Mouse (Mus musculus): Measurements from ENCODE around the gene Aamp. TPM values are rescaled to one million over a fixed set of nuclear protein-coding genes. Genes with fewer than 3 reads are reported as not detected.
A peak's percentile ranks its signal among the peaks of the same experiment; 100 is the strongest.
"Not testable (repeated sequence)": the region's sequence is repeated elsewhere in the genome, so short reads cannot be mapped to it uniquely, and the experiment has no call there.

Gene Aamp
- 211 and 214 TPM in 2 replicates for polyA plus RNA-seq (2015; fragmentation: Nextera tagmentation; extraction: Ambion mirVana)

GRCm38 (mm10) chr1:74284543-74285160, at the start of gene Aamp, which contains the start of gene Pnkd:
TSS of gene Aamp (minus strand) at chr1:74284738.
TSS of gene Pnkd (plus strand) at chr1:74284930.
- peaks cover 29% of the 10 kb centered on the region for H3K36me3 ChIP-seq
- under 1% methylated on average over 56 of the region's 56 CpGs for WGBS
- H3K9ac ChIP-seq (replicated peaks), result peak within 1 kb of the TSS; percentile 84
- H3K9me3 ChIP-seq, result no peaks in the 10 kb centered on the region
- no peaks in the 10 kb centered on the region for H3K27me3 ChIP-seq
- H3K4me1 ChIP-seq, result peaks cover 26% of the 10 kb centered on the region
- ATAC-seq (replicated peaks), result peak; percentile 98
- peak within 1 kb of the TSS; percentile 90 for H3K4me3 ChIP-seq
- peak within 1 kb of the TSS; percentile 62 for H3K4me2 ChIP-seq (replicated peaks)
- H3K27ac ChIP-seq (replicated peaks), result peak within 1 kb of the TSS; percentile 76

GRCm38 (mm10) chr1:74332930-74333329, 48.4 kb upstream of the Aamp start:
- Histone ChIP-seq H3K27me3 (no peaks in the 10 kb centered on the region), H3K9me3 (no peaks in the 10 kb centered on the region), H3K4me1 (peaks cover 30% of the 10 kb centered on the region), H3K4me2 (replicated peaks) (peak overlapping the region; percentile 83), H3K36me3 (no peaks in the 10 kb centered on the region), H3K4me3 (peak overlapping the region; percentile 53), H3K27ac (replicated peaks) (peak overlapping the region; percentile 89), H3K9ac (replicated peaks) (peak overlapping the region; percentile 58)
- WGBS, result 2% methylated on average over 9 of the region's 9 CpGs
- peak; percentile 6 for ATAC-seq (replicated peaks)

DNA sequence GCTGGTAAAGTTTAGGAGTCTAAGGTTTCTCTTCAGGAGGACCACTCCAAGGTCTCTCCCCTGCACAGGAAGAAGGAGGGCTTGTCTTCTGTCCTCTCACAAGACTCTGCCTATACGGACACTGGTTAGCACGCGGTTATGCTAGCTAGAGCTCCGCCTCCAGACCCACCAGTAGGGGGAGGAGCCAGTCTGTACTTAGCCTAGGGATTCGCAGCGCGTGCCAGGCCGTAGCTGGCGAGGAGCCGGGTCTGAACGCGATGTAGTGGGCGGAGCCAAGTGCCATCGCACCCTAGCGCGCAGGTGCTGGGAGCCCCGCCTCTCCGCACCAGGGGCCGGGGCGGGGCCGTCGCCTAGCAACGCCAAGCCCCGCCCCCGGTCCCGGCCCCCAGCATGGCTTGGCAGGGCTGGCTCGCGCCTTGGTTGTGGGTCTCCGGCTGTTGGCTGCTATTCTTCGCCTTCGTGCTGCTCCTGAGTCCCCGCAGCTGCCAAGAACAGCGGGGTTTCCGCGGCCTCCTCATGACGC, 47.8 kb upstream of the Aamp start:
- Histone ChIP-seq H3K9me3 (no peaks in the 10 kb centered on the region), H3K27me3 (no peaks in the 10 kb centered on the region), H3K36me3 (no peaks in the 10 kb centered on the region), H3K27ac (replicated peaks) (peak overlapping the region; percentile 89), H3K4me3 (peak overlapping the region; percentile 53), H3K9ac (replicated peaks) (peak overlapping the region; percentile 58), H3K4me1 (peaks cover 27% of the 10 kb centered on the region), H3K4me2 (replicated peaks) (peak overlapping the region; percentile 83)
- under 1% methylated on average over 36 of the region's 36 CpGs for WGBS
- peak; percentile 97 for ATAC-seq (replicated peaks)

GRCm38 (mm10) chr1:74331046-74331681, 46.6 kb upstream of the Aamp start:
- H3K9ac ChIP-seq (replicated peaks), result no peak overlapping the region
- H3K4me2 ChIP-seq (replicated peaks), result no peak overlapping the region
- no peaks in the 10 kb centered on the region for H3K27me3 ChIP-seq
- ATAC-seq (replicated peaks), result no peak
- H3K27ac ChIP-seq (replicated peaks), result peak overlapping the region; percentile 89
- WGBS, result 82% methylated on average over 4 of the region's 4 CpGs
- no peaks in the 10 kb centered on the region for H3K36me3 ChIP-seq
- peaks cover 27% of the 10 kb centered on the region for H3K4me1 ChIP-seq
- no peak overlapping the region for H3K4me3 ChIP-seq
- H3K9me3 ChIP-seq, result no peaks in the 10 kb centered on the region

GRCm38 (mm10) chr1:74329899-74330431, 45.4 kb upstream of the Aamp start:
- Histone ChIP-seq H3K4me2 (replicated peaks) (no peak overlapping the region), H3K9me3 (no peaks in the 10 kb centered on the region), H3K9ac (replicated peaks) (no peak overlapping the region), H3K4me1 (peaks cover 27% of the 10 kb centered on the region), H3K27ac (replicated peaks) (peak overlapping the region; percentile 89; the same call in 1 of the 2 replicates), H3K27me3 (no peaks in the 10 kb centered on the region), H3K36me3 (no peaks in the 10 kb centered on the region), H3K4me3 (no peak overlapping the region)
- WGBS, result 57% methylated on average over 7 of the region's 7 CpGs
- ATAC-seq (replicated peaks), result no peak

GRCm38 (mm10) chr1:74326916-74327315, 42.4 kb upstream of the Aamp start:
- H3K9me3 ChIP-seq; H3K4me1 ChIP-seq; H3K9ac ChIP-seq (replicated peaks); H3K27me3 ChIP-seq; H3K27ac ChIP-seq (replicated peaks); ATAC-seq (replicated peaks); H3K36me3 ChIP-seq; H3K4me3 ChIP-seq; H3K4me2 ChIP-seq (replicated peaks): not testable (repeated sequence)
- 75% methylated on average over 2 of the region's 2 CpGs for WGBS

- Histone ChIP-seq H3K36me3 (no peaks in the 10 kb centered on the region), H3K27me3 (no peaks in the 10 kb centered on the region), H3K9ac (replicated peaks) (no peak overlapping the region), H3K9me3 (no peaks in the 10 kb centered on the region), H3K4me2 (replicated peaks) (no peak overlapping the region), H3K27ac (replicated peaks) (no peak overlapping the region), H3K4me3 (no peak overlapping the region), H3K4me1 (no peaks in the 10 kb centered on the region)
- WGBS, result 89% methylated on average over 3 of the region's 3 CpGs
- no peak for ATAC-seq (replicated peaks)
Measured at GRCm38 (mm10) chr1:74321396-74321795, 36.9 kb upstream of the Aamp start.

GRCm38 (mm10) chr1:74318711-74319110, 34.2 kb upstream of the Aamp start:
- H3K9ac ChIP-seq (replicated peaks), result no peak overlapping the region
- H3K9me3 ChIP-seq, result no peaks in the 10 kb centered on the region
- no peaks in the 10 kb centered on the region for H3K4me1 ChIP-seq
- H3K36me3 ChIP-seq, result no peaks in the 10 kb centered on the region
- no peak for ATAC-seq (replicated peaks)
- no peak overlapping the region for H3K4me2 ChIP-seq (replicated peaks)
- 83% methylated on average over 3 of the region's 3 CpGs for WGBS
- H3K27ac ChIP-seq (replicated peaks), result no peak overlapping the region
- H3K4me3 ChIP-seq, result no peak overlapping the region
- H3K27me3 ChIP-seq, result no peaks in the 10 kb centered on the region

GRCm38 (mm10) chr1:74316114-74316827, 31.7 kb upstream of the Aamp start:
- 86% methylated on average over 4 of the region's 4 CpGs for WGBS
- H3K4me3 ChIP-seq, result no peak overlapping the region

GRCm38 (mm10) chr1:74314796-74315195, 30.3 kb upstream of the Aamp start:
- H3K9ac ChIP-seq (replicated peaks), result no peak overlapping the region
- no peaks in the 10 kb centered on the region for H3K9me3 ChIP-seq
- H3K4me3 ChIP-seq, result no peak overlapping the region
- 93% methylated on average over 3 of the region's 3 CpGs for WGBS
- H3K27me3 ChIP-seq, result no peaks in the 10 kb centered on the region
- H3K4me2 ChIP-seq (replicated peaks), result no peak overlapping the region
- H3K36me3 ChIP-seq, result no peaks in the 10 kb centered on the region
- ATAC-seq (replicated peaks), result no peak
- H3K4me1 ChIP-seq, result no peaks in the 10 kb centered on the region; the same call in 1 of the 2 replicates
- H3K27ac ChIP-seq (replicated peaks), result no peak overlapping the region

More at GRCm38 (mm10) chr1:74316114-74316827, 31.7 kb upstream of the Aamp start:
- Histone ChIP-seq H3K4me2 (replicated peaks) (no peak overlapping the region), H3K27me3 (no peaks in the 10 kb centered on the region), H3K9me3 (no peaks in the 10 kb centered on the region), H3K9ac (replicated peaks) (no peak overlapping the region), H3K27ac (replicated peaks) (no peak overlapping the region), H3K36me3 (no peaks in the 10 kb centered on the region), H3K4me1 (no peaks in the 10 kb centered on the region; the same call in 1 of the 2 replicates)
- ATAC-seq (replicated peaks), result no peak

- no peaks in the 10 kb centered on the region for H3K9me3 ChIP-seq
Measured at GRCm38 (mm10) chr1:74313049-74313692, 28.6 kb upstream of the Aamp start.

More at GRCm38 (mm10) chr1:74313049-74313692, 28.6 kb upstream of the Aamp start:
- Histone ChIP-seq H3K4me3 (no peak overlapping the region), H3K27ac (replicated peaks) (no peak overlapping the region), H3K9ac (replicated peaks) (no peak overlapping the region), H3K4me1 (no peaks in the 10 kb centered on the region; the same call in 1 of the 2 replicates), H3K4me2 (replicated peaks) (no peak overlapping the region), H3K27me3 (no peaks in the 10 kb centered on the region), H3K36me3 (no peaks in the 10 kb centered on the region)
- 5% methylated on average over 3 of the region's 3 CpGs for WGBS
- peak; percentile 60 for ATAC-seq (replicated peaks)

Data from forebrain, embryonic 15.5 days (tissue).